Mouse (Mus musculus): Measurements from ENCODE around the gene Cnp. TPM values are rescaled to one million over a fixed set of nuclear protein-coding genes. Genes with fewer than 3 reads are reported as not detected.
"Not testable (repeated sequence)": the region's sequence is repeated elsewhere in the genome, so short reads cannot be mapped to it uniquely, and the experiment has no call there.

The Cnp gene
- 28.7 and 32.3 TPM in 2 replicates for polyA plus RNA-seq (2015; fragmentation: Nextera tagmentation; extraction: Ambion mirVana)

DNA sequence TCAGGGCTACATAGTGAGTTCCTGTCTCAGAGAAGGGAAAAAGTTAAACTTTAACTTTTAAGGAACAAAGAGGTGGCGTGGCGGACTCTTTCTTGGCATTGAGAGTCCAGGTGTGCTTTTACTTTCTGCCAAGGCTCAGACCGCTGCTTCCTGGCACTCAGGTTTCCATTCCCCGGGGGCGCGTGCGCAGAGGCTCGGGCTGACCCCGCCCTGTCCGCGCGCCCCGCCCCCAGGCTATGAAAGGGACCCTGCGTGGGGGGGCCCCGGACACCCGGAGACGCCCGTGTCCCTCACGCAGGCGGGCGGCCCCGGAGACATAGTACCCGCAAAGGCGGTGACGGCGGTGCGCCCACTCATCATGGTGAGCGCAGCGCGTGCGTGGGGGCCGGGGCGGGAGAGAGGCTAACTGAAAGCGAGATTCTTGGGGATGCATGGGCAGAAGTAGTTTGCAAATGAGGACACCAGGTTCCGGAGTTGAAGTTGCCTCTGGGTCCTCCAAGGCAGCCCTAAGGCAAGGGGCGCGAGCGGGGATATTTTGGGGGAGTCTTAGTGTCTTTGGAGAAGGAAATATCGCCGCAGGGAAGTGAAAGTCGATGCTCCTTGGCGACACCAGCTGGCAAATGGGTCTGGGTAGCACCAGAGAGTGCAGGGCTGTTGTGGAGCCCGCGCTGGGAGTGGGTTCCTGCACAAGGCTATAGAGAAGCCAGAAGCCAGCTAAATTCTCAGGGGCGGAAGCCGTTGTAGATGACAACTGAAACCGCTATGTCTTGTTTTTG lies at the start of gene Cnp:
Gene Cnp (plus strand): TSS at position 197 of the 776 bp plus-strand sequence.
- peak within 1 kb of the TSS; percentile 72 for H3K4me3 ChIP-seq
- H3K27me3 ChIP-seq = peaks cover 3% of the 10 kb centered on the region; the same call in 1 of the 2 replicates
- H3K4me1 ChIP-seq = peaks cover 19% of the 10 kb centered on the region
- peak within 1 kb of the TSS; percentile 65 for H3K4me2 ChIP-seq
- 1% methylated on average over 46 of the region's 47 CpGs for WGBS
- no peaks in the 10 kb centered on the region for H3K9me3 ChIP-seq
- H3K9ac ChIP-seq = peak within 1 kb of the TSS; percentile 61
- H3K27ac ChIP-seq = peak within 1 kb of the TSS; percentile 68
- peak; percentile 88 for ATAC-seq (ENCODE audit: borderline replicate concordance, extremely low read depth, low FRiP score, low TSS enrichment)
- peaks cover 12% of the 10 kb centered on the region for H3K36me3 ChIP-seq

DNA sequence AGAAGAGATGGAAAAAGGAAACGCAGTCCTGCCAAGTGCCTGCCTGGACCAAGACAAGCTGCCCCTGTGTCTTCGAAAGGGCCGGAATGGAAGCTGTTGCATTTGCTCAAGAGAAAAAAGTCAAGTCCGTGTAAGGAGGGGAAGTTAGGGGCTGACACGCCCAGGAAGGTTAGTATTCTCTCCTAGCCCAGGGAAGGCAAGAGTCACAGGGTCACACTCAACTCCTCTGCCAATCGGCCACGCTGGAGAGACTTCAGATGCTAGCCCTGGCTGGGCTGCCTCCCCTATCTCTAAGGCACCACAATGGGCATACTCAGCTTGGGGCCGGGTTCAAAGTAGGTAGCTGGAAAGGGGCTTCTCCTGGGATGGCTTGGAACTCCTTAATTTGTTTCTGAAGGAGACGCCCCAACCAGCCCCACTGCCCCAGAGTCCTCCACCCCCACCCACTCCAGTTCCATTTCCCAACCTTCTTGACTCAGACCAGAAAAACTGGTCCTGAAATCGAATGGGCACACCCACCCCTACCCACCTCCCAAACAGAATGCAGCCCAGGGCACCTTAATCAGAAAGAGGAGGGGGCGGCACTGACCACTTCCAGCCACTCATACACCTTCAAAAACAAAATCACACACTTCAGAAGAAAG lies 49.6 kb upstream of the Cnp start:
- H3K9me3 ChIP-seq = no peaks in the 10 kb centered on the region
- H3K4me2 ChIP-seq = peak overlapping the region; percentile 84
- peak overlapping the region; percentile 84 for H3K27ac ChIP-seq
- no peaks in the 10 kb centered on the region for H3K27me3 ChIP-seq
- WGBS = 38% methylated on average over 11 of the region's 11 CpGs
- peak overlapping the region; percentile 75 for H3K4me3 ChIP-seq
- ATAC-seq (ENCODE audit: borderline replicate concordance, extremely low read depth, low FRiP score, low TSS enrichment) = no peak
- H3K36me3 ChIP-seq = peaks cover 32% of the 10 kb centered on the region
- H3K4me1 ChIP-seq = peaks cover 38% of the 10 kb centered on the region
- peak overlapping the region; percentile 7; the same call in 1 of the 2 replicates for H3K9ac ChIP-seq

DNA sequence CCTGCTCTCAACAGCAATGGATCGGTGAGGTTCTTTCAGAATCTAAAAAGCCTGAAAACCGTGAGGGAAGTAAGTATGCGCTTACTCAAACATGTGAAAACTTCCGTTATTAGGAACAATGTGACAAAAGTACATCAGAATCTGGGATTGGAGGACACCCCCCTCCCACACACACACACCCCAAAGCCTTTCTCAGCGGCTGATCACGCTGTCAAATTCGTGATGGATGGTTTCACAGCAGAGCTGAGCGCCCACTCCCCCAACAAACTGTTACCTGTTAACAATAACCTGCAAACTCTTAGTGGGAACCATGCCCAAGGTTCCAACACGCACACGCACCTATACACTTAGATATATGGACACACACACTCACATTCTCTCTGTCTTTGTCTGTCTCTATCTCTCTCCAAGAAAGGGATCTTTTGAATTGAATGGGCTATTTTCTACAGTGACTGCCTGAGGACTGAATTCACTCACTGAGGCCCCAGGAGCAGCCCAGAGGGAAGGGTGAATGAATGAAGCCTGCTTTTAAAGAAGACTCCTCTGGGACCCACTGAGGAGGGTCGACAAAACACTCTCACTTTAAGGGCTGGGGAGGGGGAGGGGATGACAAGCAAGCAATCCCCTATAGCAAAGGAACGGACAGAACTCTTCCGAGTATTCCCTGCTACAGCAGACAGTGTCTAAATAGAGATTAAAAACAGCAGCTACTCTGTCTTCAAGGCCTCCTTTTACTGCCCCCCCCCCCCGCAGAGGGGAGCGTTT lies 48.5 kb upstream of the Cnp start:
- Histone ChIP-seq H3K9me3 (no peaks in the 10 kb centered on the region), H3K4me1 (peaks cover 38% of the 10 kb centered on the region), H3K27me3 (no peaks in the 10 kb centered on the region), H3K36me3 (peaks cover 21% of the 10 kb centered on the region), H3K9ac (peak overlapping the region; percentile 81), H3K4me3 (peak overlapping the region; percentile 75), H3K27ac (0 out of 2 replicates have a peak overlapping the region, but pooled peaks have one; percentile 84), H3K4me2 (peak overlapping the region; percentile 84)
- WGBS = 11% methylated on average over 15 of the region's 15 CpGs
- ATAC-seq (ENCODE audit: borderline replicate concordance, extremely low read depth, low FRiP score, low TSS enrichment) = no peak

DNA sequence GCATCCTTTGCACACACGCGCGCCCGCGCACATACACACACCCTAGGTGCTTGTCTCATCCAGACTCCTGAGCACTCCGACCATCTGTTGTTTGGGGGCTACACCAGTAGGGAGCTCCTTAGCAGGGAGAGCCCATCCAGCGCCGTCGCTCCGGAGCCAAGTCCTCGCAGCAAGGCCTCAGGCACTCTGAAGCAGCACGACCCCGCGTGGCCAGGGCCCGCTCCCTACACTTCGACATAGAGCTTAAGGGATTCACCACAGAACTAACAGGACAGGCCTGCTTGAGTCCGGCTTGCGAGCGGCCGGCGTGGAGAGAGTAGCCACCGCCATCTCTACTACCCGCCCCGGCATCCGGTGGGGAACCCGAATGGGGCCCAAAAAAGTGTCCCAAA lies 47.6 kb upstream of the Cnp start:
- peak; percentile 21; the same call in 1 of the 2 replicates for ATAC-seq (ENCODE audit: borderline replicate concordance, extremely low read depth, low FRiP score, low TSS enrichment)
- Histone ChIP-seq H3K9ac (peak overlapping the region; percentile 81), H3K4me2 (peak overlapping the region; percentile 84), H3K27ac (peak overlapping the region; percentile 86), H3K36me3 (peaks cover 13% of the 10 kb centered on the region), H3K4me1 (peaks cover 38% of the 10 kb centered on the region), H3K9me3 (no peaks in the 10 kb centered on the region), H3K27me3 (no peaks in the 10 kb centered on the region), H3K4me3 (peak overlapping the region; percentile 75)
- under 1% methylated on average over 26 of the region's 26 CpGs for WGBS

DNA sequence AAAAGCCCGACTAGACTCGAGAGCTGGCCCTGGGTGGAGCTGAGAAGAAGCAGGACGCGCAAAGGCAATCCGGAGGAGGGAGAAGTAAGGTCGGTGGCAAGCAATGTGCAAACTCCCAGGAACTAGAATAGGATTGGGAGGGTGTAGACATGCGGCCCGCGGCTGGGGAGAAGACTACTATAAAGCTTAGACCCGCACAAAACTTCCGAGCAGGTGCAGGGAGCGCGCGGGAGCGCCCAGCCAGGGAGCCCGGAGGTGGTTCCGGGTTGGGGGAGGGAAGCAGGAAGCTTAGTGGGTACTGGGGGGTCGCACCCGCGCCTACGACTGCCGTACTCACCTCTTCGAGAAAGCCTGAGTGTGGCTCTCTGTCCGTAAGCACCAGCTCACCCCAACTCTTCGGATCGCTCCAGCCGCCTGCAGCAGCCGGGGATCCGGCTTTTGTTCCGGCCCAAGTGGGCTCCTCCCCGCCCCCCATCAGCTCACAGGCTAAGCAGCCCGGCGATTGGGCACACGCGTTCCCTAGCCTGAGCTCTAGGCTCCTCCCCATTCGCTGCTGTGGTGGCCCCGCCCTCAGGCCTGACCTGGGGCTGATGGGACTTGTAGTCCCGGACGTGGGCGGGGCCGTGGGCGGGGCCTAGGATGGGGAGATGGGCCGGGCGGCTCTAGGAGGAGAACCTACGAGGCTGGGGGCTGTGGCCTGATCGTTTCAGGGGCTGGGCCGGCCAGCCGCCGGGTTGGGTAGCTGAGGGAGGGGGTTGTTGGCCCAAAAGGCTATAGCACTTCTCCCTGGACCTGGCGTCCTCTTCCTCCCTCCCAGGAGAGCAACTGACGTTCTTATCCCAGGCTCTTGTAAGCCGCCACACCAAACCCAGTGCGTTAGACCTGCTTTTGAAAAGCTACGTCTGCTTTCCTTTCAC lies 47.0 kb upstream of the Cnp start, which contains the start of gene Acly:
Gene Acly (minus strand): TSS at position 543 of the 917 bp plus-strand sequence.
- peak within 1 kb of the TSS; percentile 75 for H3K4me3 ChIP-seq
- H3K36me3 ChIP-seq = peaks cover 7% of the 10 kb centered on the region
- peak within 1 kb of the TSS; percentile 86 for H3K27ac ChIP-seq
- no peaks in the 10 kb centered on the region for H3K27me3 ChIP-seq
- ATAC-seq (ENCODE audit: borderline replicate concordance, extremely low read depth, low FRiP score, low TSS enrichment) = peak; percentile 99
- H3K9me3 ChIP-seq = no peaks in the 10 kb centered on the region
- peaks cover 38% of the 10 kb centered on the region for H3K4me1 ChIP-seq
- under 1% methylated on average over 53 of the region's 54 CpGs for WGBS
- H3K9ac ChIP-seq = peak within 1 kb of the TSS; percentile 81
- H3K4me2 ChIP-seq = peak within 1 kb of the TSS; percentile 84

DNA sequence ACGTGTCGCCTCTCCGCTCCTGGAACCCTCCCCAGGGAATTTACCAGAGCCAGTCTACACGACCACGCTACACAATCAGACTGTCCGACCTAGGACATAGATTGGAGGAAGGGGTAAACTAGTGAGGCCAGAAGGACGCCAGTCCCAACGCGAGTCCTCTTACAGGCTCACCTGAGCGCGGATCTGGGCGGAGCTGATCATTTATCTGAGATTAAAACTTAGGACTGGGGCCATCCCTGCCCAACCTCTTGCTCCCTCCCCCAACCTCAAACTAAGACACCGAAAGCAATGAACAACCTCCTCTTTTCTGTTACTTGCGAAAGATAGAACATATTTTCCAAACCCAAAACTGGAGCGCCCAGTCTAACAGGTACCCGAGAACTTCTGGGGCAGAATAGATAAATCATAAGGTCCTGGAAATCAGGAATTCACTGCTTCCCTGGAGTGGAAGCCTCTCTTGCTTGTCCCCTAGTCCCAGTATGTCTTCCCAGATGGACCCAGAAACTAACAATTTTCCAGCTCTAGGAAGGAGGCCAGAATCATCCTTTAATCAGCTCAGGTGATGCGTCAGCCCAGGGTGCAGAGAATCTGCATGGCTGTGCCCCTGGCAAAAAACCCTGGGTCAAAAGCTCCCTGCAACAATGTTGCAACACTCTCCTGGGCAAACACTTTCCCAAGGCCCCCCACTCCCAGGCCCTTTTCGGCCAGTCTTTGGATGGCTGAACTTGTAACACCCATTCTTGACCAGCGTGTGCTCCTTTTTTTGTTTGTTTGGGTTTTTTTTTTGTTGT lies 46.1 kb upstream of the Cnp start:
- Histone ChIP-seq H3K4me2 (peak overlapping the region; percentile 84), H3K27me3 (no peaks in the 10 kb centered on the region), H3K4me3 (peak overlapping the region; percentile 75), H3K9ac (peak overlapping the region; percentile 45), H3K27ac (peak overlapping the region; percentile 69), H3K36me3 (no peaks in the 10 kb centered on the region), H3K4me1 (peaks cover 38% of the 10 kb centered on the region), H3K9me3 (no peaks in the 10 kb centered on the region)
- no peak; the same call in 1 of the 2 replicates for ATAC-seq (ENCODE audit: borderline replicate concordance, extremely low read depth, low FRiP score, low TSS enrichment)
- 20% methylated on average over 19 of the region's 19 CpGs for WGBS

DNA sequence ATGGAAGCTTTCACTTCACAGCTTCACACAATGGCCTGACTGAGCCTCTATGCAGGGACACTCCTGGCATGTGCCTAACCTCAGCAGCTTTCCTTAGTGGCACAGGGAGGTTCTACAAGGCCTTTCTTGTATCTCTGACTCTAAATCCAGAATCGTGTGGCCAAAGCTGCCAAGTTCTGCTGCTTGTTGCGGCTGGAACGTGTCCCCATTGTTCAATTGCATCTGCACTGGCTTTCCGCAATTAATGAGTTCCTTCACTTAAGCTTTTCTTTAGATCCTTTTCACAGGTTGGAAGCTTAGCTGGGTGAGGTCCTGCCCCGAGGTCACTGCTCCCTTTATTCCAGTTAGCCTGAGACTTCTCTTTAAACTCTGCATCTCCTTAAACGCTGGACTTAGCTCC lies 40.8 kb upstream of the Cnp start:
- ATAC-seq (ENCODE audit: borderline replicate concordance, extremely low read depth, low FRiP score, low TSS enrichment) = no peak
- WGBS = 74% methylated on average over 6 of the region's 6 CpGs
- Histone ChIP-seq H3K4me3 (no peak overlapping the region), H3K36me3 (no peaks in the 10 kb centered on the region), H3K27ac (no peak overlapping the region), H3K27me3 (no peaks in the 10 kb centered on the region), H3K9ac (no peak overlapping the region), H3K4me1 (0 out of 2 replicates have a peak, but pooled peaks cover under 1% of the 10 kb centered on the region), H3K4me2 (no peak overlapping the region), H3K9me3 (no peaks in the 10 kb centered on the region)

DNA sequence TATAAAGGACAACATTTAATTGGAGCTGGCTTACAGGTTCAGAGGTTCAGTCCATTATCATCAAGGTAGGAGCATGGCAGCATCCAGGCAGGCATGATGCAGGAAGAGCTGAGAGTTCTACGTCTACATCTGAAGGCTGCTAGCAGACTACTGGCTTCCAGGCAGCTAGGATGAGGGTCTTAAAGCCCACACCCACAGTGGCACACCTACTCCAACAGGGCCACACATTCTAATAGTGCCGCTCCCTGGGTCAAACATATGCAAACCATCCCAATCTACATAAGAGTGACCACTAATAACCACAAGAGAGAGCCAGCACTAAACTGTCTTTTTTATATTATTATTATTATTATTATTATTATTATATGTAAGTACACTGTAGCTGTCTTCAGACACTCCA lies 40.3 kb upstream of the Cnp start:
- not testable (repeated sequence) for H3K36me3 ChIP-seq; H3K4me1 ChIP-seq; H3K9ac ChIP-seq; ATAC-seq (ENCODE audit: borderline replicate concordance, extremely low read depth, low FRiP score, low TSS enrichment); H3K9me3 ChIP-seq; H3K27ac ChIP-seq; H3K4me2 ChIP-seq; H3K4me3 ChIP-seq; H3K27me3 ChIP-seq
- WGBS = 80% methylated on average over 2 of the region's 2 CpGs

DNA sequence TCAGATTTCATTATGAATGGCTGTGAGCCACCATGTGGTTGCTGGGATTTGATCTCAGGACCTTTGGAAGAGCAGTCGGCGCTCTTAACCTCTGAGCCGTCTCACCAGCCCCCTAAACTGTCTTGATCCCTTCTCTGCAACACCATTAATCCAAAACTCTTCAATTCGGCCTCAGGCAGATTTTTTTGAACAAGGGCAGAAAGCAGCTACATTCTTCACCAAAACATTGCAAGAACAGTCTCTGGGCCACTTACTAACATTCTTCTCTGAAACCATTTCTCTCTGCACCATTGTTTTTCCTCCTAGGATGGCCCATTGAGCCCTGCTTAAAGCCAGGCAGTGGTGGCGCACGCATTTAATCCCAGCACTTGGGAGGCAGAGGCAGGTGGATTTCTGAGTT lies 39.9 kb upstream of the Cnp start:
- not testable (repeated sequence) for ATAC-seq (ENCODE audit: borderline replicate concordance, extremely low read depth, low FRiP score, low TSS enrichment); H3K27me3 ChIP-seq; H3K9ac ChIP-seq; H3K4me1 ChIP-seq; H3K27ac ChIP-seq; H3K9me3 ChIP-seq; H3K4me2 ChIP-seq; H3K36me3 ChIP-seq; H3K4me3 ChIP-seq
- 79% methylated on average over 6 of the region's 6 CpGs for WGBS

DNA sequence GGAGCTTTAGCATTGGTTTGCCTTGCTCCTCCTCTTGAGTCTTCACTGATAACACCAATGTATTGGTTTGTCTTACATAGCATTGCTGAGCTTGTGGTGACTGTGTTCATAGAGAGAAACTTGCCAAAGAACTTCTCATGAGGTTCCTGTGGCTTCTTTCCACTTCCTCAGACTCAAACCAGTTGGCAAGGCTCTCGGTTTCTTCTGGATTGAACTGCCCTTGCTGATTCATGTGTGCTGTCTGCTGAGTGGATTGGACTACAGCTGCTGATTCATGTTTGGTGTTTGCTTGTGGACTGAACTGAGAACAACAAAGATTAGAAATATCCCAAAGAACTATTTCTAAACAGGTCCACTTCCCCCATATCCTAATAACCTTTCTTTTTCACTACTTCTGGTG lies 38.7 kb upstream of the Cnp start:
- Histone ChIP-seq H3K36me3 (no peaks in the 10 kb centered on the region), H3K27me3 (no peaks in the 10 kb centered on the region), H3K9me3 (no peaks in the 10 kb centered on the region), H3K27ac (no peak overlapping the region), H3K4me2 (no peak overlapping the region), H3K9ac (no peak overlapping the region), H3K4me1 (no peaks in the 10 kb centered on the region), H3K4me3 (no peak overlapping the region)
- 81% methylated on average over 1 of the region's 1 CpGs for WGBS
- no peak for ATAC-seq (ENCODE audit: borderline replicate concordance, extremely low read depth, low FRiP score, low TSS enrichment)
